Mouse (Mus musculus): ENCODE data around the gene Ypel2.

Gene Ypel2

DNA sequence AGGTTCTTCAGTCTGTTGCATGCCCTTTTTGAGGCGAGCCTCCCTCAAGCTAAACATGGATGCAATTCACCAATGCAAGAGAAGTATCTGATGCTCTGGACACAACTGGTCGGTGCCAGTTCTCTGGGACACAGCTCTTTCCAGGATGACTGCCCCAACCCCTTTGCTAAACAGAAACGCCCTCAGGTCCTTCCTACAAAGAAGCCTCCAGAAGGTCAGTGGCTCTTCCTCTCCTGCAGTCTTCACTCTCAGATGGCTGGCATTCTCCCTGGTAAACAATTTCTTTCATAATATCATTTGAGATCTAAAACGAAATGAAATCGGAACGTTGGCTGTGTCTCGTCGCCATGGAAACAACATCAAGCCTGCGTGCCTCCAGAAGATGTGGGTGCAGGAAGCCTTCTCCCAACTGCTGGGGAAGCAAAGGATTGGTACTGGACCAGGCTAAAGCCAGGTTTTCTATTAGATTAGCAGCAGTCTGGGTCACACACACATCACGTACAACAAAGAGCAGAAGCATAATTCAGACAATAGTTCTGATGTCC lies 62.8 kb downstream of the Ypel2 start:
- DNase-seq (ENCODE audit: low spot score in 2 of 2), result peak; percentile 65 to 86

DNA sequence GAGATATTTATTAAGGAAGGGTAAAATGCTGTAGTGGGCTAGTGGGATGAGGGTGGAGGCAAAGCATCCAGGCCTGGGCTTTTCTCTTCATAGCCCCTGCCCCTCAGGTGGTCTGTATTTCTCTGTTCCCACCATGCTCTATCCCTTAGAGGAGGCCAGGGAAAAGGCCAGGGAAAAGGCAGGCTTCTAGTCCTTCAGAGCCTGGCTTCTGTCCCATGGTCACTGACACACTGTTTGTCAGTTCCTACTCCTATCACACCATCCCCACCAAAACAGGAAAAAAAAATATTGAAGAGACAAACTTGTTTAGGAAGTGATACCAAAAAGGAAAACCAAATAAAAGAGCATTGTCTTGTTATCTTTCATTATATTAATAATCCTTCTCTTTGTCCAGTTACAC lies 63.5 kb downstream of the Ypel2 start:
- DNase-seq (ENCODE audit: low spot score in 2 of 2), result no peak

DNA sequence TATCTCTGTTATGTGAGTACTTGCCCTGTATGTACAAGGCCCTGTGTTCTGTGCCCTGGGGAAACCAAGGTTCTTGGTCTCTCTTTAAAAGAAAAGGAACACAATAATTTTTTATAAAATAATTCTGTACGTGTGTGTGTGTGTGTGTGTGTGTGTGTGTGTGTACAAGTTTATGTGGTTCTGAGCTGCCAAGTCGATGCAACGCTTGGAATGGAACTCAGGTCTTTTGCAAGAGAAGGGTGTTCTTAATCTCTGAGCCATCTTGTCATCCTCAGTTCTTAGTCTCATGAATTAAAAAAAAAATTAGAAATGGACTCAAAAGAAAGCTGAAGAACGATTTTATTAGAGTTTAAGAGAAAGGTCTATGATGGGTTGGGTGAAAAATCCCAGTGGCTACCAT lies 64.0 kb downstream of the Ypel2 start:
- no peak for DNase-seq (ENCODE audit: low spot score in 2 of 2)

DNA sequence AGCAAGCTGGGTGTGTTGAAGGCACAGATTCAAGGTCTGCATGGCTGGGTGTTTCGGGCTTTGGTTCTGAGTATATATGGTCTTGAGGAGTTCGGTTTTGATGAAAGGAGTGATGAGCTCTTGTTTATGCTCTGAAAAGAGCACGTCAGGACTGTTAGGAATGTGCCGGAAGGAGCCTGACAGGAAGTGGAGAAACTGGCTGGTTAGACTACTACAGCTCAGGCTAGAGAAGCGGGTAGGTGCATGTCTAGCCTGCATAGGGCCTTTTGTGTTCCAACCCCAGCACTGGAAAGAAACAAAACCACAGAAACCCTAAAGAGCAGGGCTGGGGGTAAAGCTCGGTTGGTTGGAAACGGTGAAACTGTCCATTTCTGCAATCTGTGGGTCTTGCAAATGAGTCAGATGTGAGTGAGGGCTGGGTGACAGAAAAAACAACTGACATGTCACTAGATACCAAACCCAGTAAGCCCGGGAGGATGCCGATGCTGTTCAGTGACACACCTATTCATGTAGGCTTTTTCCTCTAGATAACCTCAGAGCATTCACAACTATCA lies 68.3 kb downstream of the Ypel2 start:
- DNase-seq (ENCODE audit: low spot score in 2 of 2), result no peak

DNA sequence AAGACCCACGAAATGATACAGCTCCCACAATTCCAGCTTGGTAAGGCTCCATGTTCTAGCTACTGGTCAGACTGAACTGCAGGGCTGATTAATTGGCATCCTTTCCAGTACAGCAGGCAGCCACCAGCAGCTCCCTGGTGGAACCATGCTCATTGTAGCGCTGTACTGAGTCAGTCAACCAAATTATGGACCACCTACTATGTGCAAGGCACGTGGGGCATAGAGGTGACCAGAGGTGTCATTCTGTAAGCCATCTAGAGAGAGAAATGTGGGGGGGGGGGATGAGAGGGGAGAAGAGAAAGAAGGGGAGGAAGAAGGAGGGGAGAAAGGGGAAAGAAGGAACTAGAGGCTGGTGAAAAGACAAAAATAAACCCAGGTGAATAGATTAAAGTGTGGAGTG lies 68.9 kb downstream of the Ypel2 start:
- no peak for DNase-seq (ENCODE audit: low spot score in 2 of 2)

DNA sequence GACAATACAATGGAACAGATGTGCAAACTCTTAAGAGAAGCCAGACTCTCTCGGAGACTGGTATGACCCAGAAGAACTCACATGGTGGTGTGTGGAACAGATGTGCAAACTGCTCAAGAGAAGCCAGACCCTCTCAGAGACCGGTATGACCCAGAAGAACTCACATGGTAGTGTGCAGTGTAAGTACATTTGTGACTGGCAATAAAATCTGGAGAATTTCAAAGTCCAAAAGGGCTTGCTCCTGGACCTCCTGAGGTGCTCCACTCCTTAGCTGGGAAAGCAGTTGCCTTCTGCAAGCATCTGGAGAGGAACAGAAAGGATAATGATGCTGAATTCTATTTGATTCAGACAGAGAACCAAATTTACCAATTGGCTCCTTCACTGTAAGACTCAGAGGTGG lies 69.9 kb downstream of the Ypel2 start:
- no peak for DNase-seq (ENCODE audit: low spot score in 2 of 2)

DNA sequence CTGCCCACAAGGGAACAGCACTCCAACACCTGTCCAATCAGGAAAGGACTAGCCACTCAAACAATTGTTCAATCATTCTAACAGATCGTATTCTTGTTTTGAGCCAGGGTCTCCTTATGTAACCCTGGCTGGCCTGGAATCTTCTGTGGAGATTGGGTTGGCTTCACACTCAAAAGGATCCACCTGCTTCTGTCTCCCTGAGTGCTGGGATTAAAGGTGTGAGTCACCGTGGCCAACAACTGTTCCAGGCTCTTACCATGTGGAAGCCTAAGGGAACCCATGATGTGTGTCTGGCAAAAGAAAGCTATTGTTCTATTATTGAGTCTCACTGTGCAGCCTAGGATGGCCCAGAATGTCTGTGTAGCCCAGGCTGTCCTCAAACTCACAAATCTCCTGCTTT lies 71.5 kb downstream of the Ypel2 start:
- no peak for DNase-seq (ENCODE audit: low spot score in 2 of 2)

DNA sequence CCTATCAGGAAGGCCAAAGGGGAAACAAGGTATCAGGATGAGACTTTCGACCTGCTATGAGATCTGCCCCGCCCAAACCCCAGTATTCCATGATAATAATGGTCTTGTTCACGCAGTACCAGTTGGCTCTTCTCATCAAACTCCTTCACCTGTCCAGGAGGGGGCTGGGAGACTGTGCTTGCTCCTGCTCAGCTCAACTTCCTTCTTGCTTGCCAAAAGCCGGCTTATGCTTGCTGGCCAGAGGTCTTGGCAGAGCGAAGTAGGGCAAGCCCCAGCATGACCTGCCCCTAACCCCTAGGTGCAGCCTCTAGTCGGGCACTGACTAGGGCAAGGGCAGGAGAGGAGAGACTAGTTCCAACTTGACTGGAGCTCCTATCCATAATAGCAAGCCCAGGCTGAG lies 72.2 kb downstream of the Ypel2 start:
- DNase-seq (ENCODE audit: low spot score in 2 of 2), result no peak

DNA sequence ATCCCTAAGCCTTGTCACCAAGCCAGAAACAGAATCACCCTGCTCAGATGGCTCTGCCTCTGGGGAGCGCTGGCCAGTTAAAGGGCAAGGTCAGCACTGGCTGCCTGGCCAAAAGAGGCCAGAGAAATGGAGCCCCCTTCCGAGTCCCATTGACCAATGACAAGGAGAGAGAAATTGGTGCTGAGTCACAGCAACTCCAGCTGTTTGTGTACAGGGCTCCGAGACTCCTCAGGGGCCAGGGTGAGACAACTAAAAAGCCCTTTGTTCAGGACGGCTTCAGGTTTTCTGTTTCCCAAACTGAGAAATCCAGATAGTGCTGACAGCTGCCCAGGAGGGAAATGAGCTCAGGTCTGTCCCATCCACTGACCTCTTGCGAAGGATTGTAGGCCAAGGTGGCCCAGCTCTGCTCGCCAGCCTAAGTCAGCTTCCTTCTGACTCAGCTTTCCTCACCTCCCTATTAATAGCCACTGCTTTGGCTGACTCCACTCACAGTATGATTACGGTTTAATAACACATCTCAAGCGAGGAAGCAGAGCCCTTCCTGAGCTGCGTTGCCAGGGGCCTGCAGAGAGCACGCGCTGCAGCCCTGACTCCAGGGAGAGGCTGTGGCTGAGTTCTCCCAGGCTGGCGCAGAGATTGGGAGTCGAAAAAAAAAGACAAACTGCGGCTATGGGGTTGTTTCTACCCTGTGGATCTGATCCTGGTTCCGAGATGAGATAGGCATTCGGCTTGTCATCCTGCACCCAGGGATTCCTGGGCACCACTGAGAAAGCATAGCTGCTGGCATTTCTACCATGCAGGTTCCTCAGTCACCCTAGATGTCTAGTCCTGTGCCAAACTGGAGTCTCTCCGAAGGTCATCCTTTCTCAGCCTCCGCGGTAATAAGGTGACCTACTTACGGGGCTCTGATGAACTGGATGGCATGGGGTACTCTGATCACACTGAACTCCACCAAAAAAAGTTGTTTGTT lies 73.1 kb downstream of the Ypel2 start:
- DNase-seq (ENCODE audit: low spot score in 2 of 2), result peak; percentile 43 to 53

DNA sequence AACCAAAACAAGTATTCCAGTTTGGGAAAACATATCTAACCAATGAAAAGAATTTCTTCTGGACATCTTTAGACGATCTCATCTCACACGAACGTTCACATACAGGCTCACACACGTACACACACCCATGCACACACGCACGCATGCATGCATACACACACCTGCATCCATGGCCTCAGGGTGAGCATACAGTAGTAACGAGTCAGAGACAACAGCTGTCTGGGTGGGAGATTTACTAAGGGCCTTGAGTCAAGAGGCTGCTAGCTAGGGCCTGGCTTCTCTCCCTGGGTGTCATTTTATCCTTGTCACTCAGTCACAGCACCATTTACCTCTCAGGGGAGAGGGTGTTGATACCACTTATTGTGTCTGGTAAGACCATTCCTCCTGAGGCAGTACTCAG lies 74.0 kb downstream of the Ypel2 start:
- no peak for DNase-seq (ENCODE audit: low spot score in 2 of 2)

DNA sequence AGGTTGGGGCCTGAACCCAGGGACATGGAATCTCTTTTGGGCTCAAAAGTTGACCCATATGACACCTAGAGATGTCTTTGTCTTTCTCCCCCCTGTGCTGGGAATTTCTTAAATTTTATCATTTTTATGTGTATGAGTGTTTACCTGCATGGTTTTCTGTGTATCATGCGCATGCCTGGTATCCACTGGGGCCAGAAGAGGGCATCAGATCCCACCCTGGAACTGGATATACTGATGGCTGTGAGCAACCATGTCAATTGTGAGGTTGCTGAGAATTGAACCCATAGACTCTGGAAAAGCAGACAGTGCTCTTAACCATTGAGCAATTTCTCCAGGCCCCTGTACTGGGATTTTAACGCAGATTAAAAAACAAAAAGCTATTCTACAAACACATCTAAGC lies 76.0 kb downstream of the Ypel2 start:
- no peak for DNase-seq (ENCODE audit: low spot score in 2 of 2)

DNA sequence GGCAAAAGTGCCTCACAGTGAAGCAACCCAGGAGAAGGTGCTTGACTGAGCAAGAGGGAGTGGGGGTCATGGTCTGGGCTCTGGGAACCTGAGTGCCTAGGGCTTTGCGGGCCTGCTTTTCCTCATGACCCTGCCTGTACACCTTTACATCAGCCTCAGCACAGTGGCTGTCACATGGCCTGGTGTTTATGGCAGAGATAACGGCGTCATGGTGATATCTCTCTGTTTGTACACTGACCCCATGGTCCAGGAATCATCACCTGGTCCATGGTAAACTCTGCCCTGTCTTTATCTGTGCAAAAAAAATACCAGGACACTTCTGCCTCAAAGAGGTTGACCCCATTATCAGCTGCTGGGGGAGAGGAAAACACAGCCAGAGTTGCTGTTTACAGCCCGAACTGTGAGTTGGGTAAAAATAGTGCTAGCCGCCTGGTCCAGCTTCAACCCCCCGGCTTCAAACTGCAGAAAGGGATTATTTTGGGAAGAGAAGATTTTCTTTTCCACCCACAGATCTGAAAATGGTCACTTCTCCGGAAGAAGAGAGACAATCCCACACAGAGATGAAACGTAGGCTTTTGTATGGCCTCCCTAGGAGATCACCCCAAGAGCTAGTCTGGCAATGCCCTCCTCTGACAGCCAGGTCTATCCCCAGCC lies 76.8 kb downstream of the Ypel2 start:
- peak; percentile 29 to 53 for DNase-seq (ENCODE audit: low spot score in 2 of 2)

DNA sequence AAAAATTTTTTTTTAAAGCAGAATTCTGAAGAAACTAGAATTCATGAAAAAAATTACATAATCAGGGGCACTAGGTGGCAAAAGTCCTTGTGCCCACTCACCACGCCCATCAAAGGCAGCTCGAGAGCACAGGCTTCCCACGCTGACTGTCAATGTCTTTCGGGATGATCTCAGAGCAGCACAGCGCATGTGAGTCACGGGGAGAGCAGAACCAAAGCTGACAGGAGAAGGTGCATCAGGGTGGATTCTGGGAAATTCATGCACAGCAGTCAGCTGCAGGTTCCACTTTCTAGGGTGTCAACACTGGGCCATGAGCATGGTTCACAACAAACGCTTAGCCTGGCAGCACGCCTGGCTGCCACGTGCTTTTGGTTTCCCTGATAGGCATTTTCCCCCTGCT lies 79.2 kb downstream of the Ypel2 start:
- DNase-seq (ENCODE audit: low spot score in 2 of 2), result peak; percentile 60 to 70

DNA sequence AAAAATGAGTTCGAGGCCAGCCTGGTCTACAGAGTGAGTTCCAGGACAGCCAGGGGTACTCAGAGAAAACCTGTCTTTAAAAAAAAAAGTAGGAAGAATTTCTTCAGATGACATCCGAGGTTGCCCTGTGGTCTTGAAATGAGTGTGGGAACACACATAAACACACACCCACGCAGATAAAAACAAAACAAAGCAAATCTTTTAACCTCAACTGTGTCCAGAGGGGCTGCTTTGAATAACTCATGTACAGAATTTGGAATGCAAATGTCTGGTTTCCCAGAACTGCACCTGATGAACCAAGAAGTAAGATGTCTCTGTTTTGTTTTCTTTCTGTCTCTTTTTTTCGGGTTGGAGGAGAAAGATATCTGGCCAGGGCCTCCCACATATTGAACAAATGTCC lies 83.3 kb downstream of the Ypel2 start:
- no peak for DNase-seq (ENCODE audit: low spot score in 2 of 2)

DNA sequence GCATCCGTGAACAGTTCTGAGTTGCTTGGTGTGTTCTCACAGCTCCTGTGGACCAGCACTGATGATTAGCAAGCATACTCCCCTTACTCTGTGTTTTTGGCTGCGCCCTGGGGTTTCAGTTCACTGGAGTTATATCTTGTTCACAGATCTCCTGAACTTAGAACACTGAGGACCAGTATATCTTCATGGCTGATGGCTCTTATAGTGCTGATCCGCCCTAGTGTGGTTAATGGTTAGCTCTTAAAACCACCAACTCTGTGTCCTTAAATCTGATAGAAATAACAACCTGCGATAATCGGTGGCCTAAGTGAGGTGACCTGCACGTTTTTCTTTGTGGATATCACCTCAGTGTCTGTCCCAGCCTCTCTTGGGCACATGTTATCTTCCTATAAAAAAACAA lies 84.5 kb downstream of the Ypel2 start:
- no peak for DNase-seq (ENCODE audit: low spot score in 2 of 2)

DNA sequence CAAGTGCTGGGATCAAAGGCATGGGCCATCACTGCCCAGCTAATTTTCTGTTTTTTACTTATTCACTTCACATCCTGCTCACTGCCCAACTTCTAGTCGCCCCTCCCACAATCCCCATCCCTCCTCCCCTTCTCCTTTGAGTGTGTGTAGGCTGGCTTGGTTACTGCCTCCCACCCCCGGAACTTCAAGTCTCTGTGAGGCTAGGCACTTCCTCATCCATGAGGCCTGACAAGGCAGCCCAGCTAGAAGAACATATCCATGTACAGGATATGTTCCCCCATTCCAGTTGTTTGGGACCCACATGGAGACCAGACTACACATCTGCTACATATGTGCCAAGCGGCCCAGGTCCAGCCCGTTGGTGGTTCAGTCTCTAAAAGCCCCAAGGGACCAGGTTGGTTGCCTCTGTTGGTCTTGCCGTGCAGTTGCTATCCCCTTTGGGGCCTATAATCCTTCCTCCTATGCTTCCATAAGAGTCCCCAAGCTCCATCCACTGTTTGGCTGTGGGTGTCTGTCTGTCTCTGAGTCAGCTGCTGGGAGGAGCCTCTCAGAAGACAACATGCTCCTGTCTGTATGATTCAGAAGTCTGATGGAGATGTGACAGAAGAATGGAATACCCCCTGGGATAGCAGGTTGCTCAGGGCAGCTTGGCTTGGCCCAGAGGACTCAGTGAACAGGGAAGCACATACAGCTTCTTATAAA lies 85.5 kb downstream of the Ypel2 start:
- no peak for DNase-seq (ENCODE audit: low spot score in 2 of 2)

DNA sequence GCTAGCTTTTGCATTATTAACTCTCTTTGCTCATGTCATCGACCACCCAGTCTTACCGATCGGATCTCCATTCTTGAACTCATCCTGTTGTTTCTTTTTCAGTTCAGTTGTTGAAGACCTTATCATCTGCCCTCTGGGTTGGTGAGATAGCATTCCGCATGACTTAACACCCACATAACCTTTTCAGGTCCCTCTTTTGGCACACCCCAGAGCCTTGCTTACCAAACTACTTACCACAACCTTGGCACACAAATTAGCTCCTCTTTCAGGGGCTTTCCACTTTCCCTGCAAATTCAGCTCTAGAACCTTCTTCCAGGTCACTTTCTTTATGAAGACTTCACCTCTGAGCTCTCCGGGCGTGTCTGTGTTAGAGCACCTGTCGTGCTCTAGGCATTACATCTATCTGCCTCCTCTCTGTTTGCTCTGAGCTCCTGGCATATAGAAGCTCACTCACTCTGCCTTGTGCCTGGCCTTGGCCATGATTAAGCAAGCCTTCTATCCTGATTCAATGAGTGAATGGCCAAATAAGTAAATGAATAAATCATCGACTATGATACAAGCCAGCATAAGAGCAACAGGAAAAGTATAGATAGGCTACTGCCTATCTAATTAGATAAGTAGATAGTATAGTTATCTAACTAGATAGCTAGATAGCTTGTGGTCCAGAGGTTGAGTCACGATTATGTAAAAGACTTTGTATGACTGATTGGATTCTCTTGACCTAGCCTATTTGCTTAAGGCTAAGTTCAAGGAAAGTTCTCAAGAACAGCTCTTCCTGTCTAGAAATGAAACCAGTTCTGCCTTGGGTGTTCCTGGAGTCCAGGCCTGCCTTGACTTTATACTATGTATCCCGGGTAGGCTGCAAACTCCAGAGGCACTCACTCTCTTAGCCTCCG lies 86.5 kb downstream of the Ypel2 start:
- no peak for DNase-seq (ENCODE audit: low spot score in 2 of 2)

DNA sequence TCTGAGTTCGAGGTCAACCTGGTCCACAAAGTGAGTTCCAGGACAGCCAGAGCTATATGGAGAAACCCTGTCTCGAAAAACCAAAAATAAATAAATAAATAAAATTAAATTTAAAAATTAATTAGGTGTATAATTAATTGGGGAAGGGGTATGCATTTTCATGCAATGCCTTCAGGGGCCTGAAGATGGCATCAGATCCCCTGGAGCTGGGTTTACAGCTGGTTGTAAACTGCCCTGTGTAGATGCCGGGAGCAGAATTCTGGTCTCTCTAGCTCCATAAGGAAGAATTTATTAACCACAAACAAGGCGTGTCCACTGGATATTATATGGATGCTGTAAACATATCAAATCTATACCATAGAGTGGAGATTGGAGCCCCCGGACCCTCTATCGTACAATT lies 87.2 kb downstream of the Ypel2 start:
- no peak for DNase-seq (ENCODE audit: low spot score in 2 of 2)

DNA sequence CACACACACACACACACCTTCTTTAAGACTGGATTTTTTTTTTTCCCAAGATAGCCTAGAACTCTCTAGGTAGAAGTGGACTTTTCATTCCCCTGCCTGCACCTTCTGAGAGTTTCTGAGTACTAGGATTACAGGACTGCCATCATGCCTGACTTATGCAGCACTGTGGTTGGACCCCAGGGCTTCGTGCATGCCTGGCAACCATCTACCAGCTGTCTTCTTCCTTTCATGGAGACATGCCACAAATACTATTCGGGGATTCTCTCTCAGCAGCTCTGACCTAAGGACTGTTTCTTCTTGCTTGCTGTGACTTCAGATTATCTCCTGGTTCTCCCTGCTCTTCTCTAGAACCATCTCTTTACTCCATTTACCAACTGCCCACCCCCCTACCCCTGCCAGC lies 88.2 kb downstream of the Ypel2 start:
- no peak for DNase-seq (ENCODE audit: low spot score in 2 of 2)

DNA sequence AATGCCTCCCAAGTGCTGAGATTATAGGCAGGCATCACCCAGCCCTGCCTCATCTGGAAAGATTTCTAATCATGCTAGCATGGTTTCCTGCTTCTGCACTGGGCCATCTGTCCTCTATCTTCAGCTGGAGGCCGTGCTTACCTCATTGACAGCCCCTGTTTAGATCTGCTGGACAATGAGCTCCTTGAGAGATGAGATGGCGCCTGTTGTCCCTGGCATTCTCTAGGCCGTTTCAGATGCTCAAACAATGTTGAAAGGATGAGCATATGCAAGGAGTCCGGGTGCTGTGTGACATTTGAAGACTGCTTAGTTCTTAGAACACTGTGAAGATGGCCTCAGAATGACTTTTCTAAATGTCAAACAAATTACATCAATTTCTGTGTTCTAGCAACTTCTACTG lies 88.8 kb downstream of the Ypel2 start:
- no peak for DNase-seq (ENCODE audit: low spot score in 2 of 2)

DNA sequence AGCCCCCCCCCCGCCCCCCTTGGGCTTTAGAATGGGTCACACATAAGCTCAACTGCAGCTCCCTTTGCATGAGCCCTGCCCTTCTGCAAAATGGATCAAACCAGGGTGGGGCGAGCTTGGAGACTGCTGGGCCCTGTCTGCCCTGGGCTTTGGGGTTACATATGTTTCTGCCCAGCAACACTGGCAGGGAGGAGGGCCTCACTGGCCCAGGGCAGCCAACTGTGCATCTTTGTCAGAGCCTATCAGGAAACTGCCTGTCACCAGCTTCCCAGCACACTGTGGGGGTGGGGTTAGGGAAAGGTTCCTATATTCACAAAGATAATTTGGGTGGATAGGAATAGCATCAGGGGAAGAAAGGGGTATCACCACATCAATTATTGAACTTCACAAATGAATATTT lies 95.1 kb downstream of the Ypel2 start:
- DNase-seq (ENCODE audit: low spot score in 2 of 2), result no peak

Measured in frontal cortex, postnatal 36 days (tissue).